Mouse (Mus musculus) CH12.LX (cell line): ENCODE measurements around the gene Krt23.

Experiments used
- CTCF ChIP-seq, 2 experiments: IDR thresholded peaks in 1 of 2; conservative IDR thresholded peaks in 1 of 2; 2 replicates each; pipeline ENCODE4 v1.5.1; 2011 to 2012; ENCODE audit warnings: low read depth in 2 of 2, low read length in 2 of 2, improper control_type of control experiment in 1 of 2, inconsistent platforms in 1 of 2, mild to moderate bottlenecking in 1 of 2, moderate library complexity in 1 of 2
- E2F4 ChIP-seq: IDR thresholded peaks from 2 replicates; pipeline ENCODE4 v1.6.1; 2011; ENCODE audit warnings: low read depth, low read length, improper control_type of control experiment; ENCODE audit not compliant: insufficient replicate concordance
- JUN ChIP-seq: IDR thresholded peaks from 2 replicates; pipeline ENCODE4 v1.6.1; 2011; ENCODE audit warnings: low read depth, mild to moderate bottlenecking, low read length, improper control_type of control experiment, moderate library complexity; ENCODE audit not compliant: insufficient read depth
- KAT2A ChIP-seq: IDR thresholded peaks from 2 replicates; pipeline ENCODE4 v1.6.1; 2012; ENCODE audit warnings: low read length, improper control_type of control experiment, inconsistent platforms; ENCODE audit not compliant: insufficient replicate concordance
- MAX ChIP-seq: IDR thresholded peaks from 2 replicates; pipeline ENCODE4 v1.6.1; 2011; ENCODE audit warnings: low read length, improper control_type of control experiment
- MXI1 ChIP-seq: IDR thresholded peaks from 2 replicates; pipeline ENCODE4 v1.6.1; 2011; ENCODE audit warnings: mild to moderate bottlenecking, low read depth, low read length, improper control_type of control experiment
- PAX5 ChIP-seq: IDR thresholded peaks from 2 replicates; pipeline ENCODE4 v1.6.1; 2012; ENCODE audit warnings: low read length, inconsistent platforms, mixed read lengths
- POLR2A ChIP-seq: IDR thresholded peaks from 2 replicates; pipeline ENCODE4 v1.6.1; 2011; ENCODE audit warnings: low read depth, mild to moderate bottlenecking, improper control_type of control experiment, low read length
- SMC3 ChIP-seq: IDR thresholded peaks from 2 replicates; pipeline ENCODE4 v1.6.1; 2011; ENCODE audit warnings: low read depth, low read length, improper control_type of control experiment
- TCF12 ChIP-seq: IDR thresholded peaks from 2 replicates; pipeline ENCODE4 v1.6.1; 2014; ENCODE audit warnings: low read depth, mild to moderate bottlenecking, inconsistent platforms, low read length, improper control_type of control experiment
- ZC3H11A ChIP-seq: IDR thresholded peaks from 2 replicates; pipeline ENCODE4 v1.6.1; 2012; ENCODE audit warnings: low read depth, mild to moderate bottlenecking, inconsistent platforms, low read length, improper control_type of control experiment

- no peak for TF ChIP-seq POLR2A
- TF ChIP-seq PAX5, result no peak
- TF ChIP-seq MAX, result no peak
- no peak for TF ChIP-seq CTCF (conservative IDR thresholded peaks at IDR 0.05 in 1 of 2, IDR thresholded peaks at IDR 0.05 in 1 of 2; ENCODE audit: low read depth in 2 of 2, low read length in 2 of 2)
- TF ChIP-seq ZC3H11A, result no peak
- no peak for TF ChIP-seq MXI1
- TF ChIP-seq SMC3, result no peak
- no peak for TF ChIP-seq KAT2A
- TF ChIP-seq E2F4, result no peak
- no peak for TF ChIP-seq JUN
- TF ChIP-seq TCF12, result no peak
These were observed at the start of gene Krt23 for GRCm38 (mm10) chr11:99492733-99493573.
